Mouse (Mus musculus): ENCODE data around the gene Il12rb2. TPM values are rescaled to one million over a fixed set of nuclear protein-coding genes. Genes with fewer than 3 reads are reported as not detected.

Gene Il12rb2
- total and polyA plus RNA-seq, 3 experiments: 0.11 to 0.19 TPM; not detected in 1

GRCm38 (mm10) chr6:67298742-67299141 lies 77.2 kb downstream of the Il12rb2 start:
- Histone ChIP-seq H3K9me3 (replicated peaks; ENCODE audit: insufficient read depth, low read length) (no peaks in the 10 kb centered on the region), H3K36me3 (ENCODE audit: control insufficient read depth in 1 of 2, insufficient read depth in 2 of 2, low read length in 2 of 2) (no peaks in the 10 kb centered on the region; a peak in 1 of 4 replicates), H3K4me3 (ENCODE audit: control insufficient read depth in 1 of 2, insufficient read depth in 1 of 2, low read depth in 2 of 2, low read length in 2 of 2) (no peak overlapping the region), H3K4me1 (ENCODE audit: control insufficient read depth in 1 of 2, insufficient read depth in 2 of 2, low read length in 2 of 2) (no peaks in the 10 kb centered on the region), H3K27ac (ENCODE audit: control insufficient read depth, low read depth, low read length) (no peak overlapping the region), H3K27me3 (ENCODE audit: control insufficient read depth in 1 of 2, insufficient read depth in 2 of 2, low read length in 2 of 2) (no peaks in the 10 kb centered on the region), H3K79me2 (ENCODE audit: control insufficient read depth, insufficient read depth, low read length, poor library complexity) (no peaks in the 10 kb centered on the region), H3K9ac (ENCODE audit: control insufficient read depth, low read depth, low read length, poor library complexity, severe bottlenecking) (no peak overlapping the region)
- TF ChIP-seq USF2 (IDR thresholded peaks at IDR 0.05; ENCODE audit: borderline replicate concordance in 1 of 2, insufficient read depth in 1 of 2, low read depth in 1 of 2, low read length in 2 of 2) (no peak), ZMIZ1 (IDR thresholded peaks at IDR 0.05; ENCODE audit: low read depth, low read length) (peak; percentile 32; the same call in 1 of the 2 replicates)
- no peak for DNase-seq (ENCODE audit: low read depth, low spot score)

GRCm38 (mm10) chr6:67296126-67296525 lies 79.9 kb downstream of the Il12rb2 start:
- TF ChIP-seq RAD21 (IDR thresholded peaks at IDR 0.05; ENCODE audit: low read depth, low read length) (peak; percentile 50), CTCF (IDR thresholded peaks at IDR 0.05 in 2 of 3, conservative IDR thresholded peaks at IDR 0.05 in 1 of 3; ENCODE audit: control insufficient read depth in 1 of 3, insufficient read depth in 1 of 3, low read depth in 2 of 3, low read length in 3 of 3, poor library complexity in 1 of 3, severe bottlenecking in 1 of 3) (peak in 1 of 3 experiments; percentile 46; a peak in 2 of 6 replicates), SMC3 (IDR thresholded peaks at IDR 0.05; ENCODE audit: low read depth, low read length) (peak; percentile 36), HCFC1 (IDR thresholded peaks at IDR 0.05; ENCODE audit: low read depth, low read length) (no peak), NELFE (IDR thresholded peaks at IDR 0.05; ENCODE audit: low read depth, low read length) (no peak), POLR2A (IDR thresholded peaks at IDR 0.05; ENCODE audit: control insufficient read depth in 1 of 2, insufficient read depth in 1 of 2, low read depth in 1 of 2, low read length in 2 of 2, poor library complexity in 1 of 2) (0 out of 4 replicates have a peak, but pooled peaks of 1 of the 2 experiments have one; percentile 17), ETS1 (IDR thresholded peaks at IDR 0.05; ENCODE audit: low read depth, low read length) (no peak)
- H3K36me3 ChIP-seq (ENCODE audit: control insufficient read depth in 1 of 2, insufficient read depth in 2 of 2, low read length in 2 of 2): peaks cover 0 to 2% of the 10 kb centered on the region in 2 experiments; a peak in 3 of 4 replicates
- H3K4me1 ChIP-seq (ENCODE audit: control insufficient read depth in 1 of 2, insufficient read depth in 2 of 2, low read length in 2 of 2): 0 out of 4 replicates have a peak, but pooled peaks cover 0 to 2% of the 10 kb centered on the region in 2 experiments
- H3K9me3 ChIP-seq (replicated peaks; ENCODE audit: insufficient read depth, low read length): no peaks in the 10 kb centered on the region
- no peaks in the 10 kb centered on the region for H3K27me3 ChIP-seq (ENCODE audit: control insufficient read depth in 1 of 2, insufficient read depth in 2 of 2, low read length in 2 of 2)
- H3K79me2 ChIP-seq (ENCODE audit: control insufficient read depth, insufficient read depth, low read length, poor library complexity): no peaks in the 10 kb centered on the region
- no peak overlapping the region for H3K4me3 ChIP-seq (ENCODE audit: control insufficient read depth in 1 of 2, insufficient read depth in 1 of 2, low read depth in 2 of 2, low read length in 2 of 2)
- no peak overlapping the region for H3K27ac ChIP-seq (ENCODE audit: control insufficient read depth, low read depth, low read length)
- no peak for DNase-seq (ENCODE audit: low read depth, low spot score)
- no peak overlapping the region for H3K9ac ChIP-seq (ENCODE audit: control insufficient read depth, low read depth, low read length, poor library complexity, severe bottlenecking)

- Histone ChIP-seq H3K9me3 (replicated peaks; ENCODE audit: insufficient read depth, low read length) (no peaks in the 10 kb centered on the region), H3K4me1 (ENCODE audit: control insufficient read depth in 1 of 2, insufficient read depth in 2 of 2, low read length in 2 of 2) (peaks cover 0 to 2% of the 10 kb centered on the region in 2 experiments; a peak in 1 of 4 replicates), H3K79me2 (ENCODE audit: control insufficient read depth, insufficient read depth, low read length, poor library complexity) (no peaks in the 10 kb centered on the region), H3K36me3 (ENCODE audit: control insufficient read depth in 1 of 2, insufficient read depth in 2 of 2, low read length in 2 of 2) (peaks cover 17 to 35% of the 10 kb centered on the region in 2 experiments), H3K4me3 (ENCODE audit: control insufficient read depth in 1 of 2, insufficient read depth in 1 of 2, low read depth in 2 of 2, low read length in 2 of 2) (no peak overlapping the region), H3K27me3 (ENCODE audit: control insufficient read depth in 1 of 2, insufficient read depth in 2 of 2, low read length in 2 of 2) (no peaks in the 10 kb centered on the region), H3K27ac (ENCODE audit: control insufficient read depth, low read depth, low read length) (no peak overlapping the region), H3K9ac (ENCODE audit: control insufficient read depth, low read depth, low read length, poor library complexity, severe bottlenecking) (no peak overlapping the region)
- no peak for TF ChIP-seq ZNF384 (IDR thresholded peaks at IDR 0.05; ENCODE audit: low read depth, low read length)
- TF ChIP-seq SMC3 (IDR thresholded peaks at IDR 0.05; ENCODE audit: low read depth, low read length): 0 out of 2 replicates have a peak, but pooled peaks have one; percentile 22
- 0 out of 4 replicates have a peak, but pooled peaks of 1 of the 2 experiments have one; percentile 25 for TF ChIP-seq EP300 (IDR thresholded peaks at IDR 0.05; ENCODE audit: low read depth in 1 of 2, low read length in 2 of 2)
- TF ChIP-seq RAD21 (IDR thresholded peaks at IDR 0.05; ENCODE audit: low read depth, low read length): no peak
- no peak for TF ChIP-seq MAZ (IDR thresholded peaks at IDR 0.05; ENCODE audit: low read depth, low read length)
- peak; percentile 38; the same call in 1 of the 2 replicates for TF ChIP-seq ZMIZ1 (IDR thresholded peaks at IDR 0.05; ENCODE audit: low read depth, low read length)
- TF ChIP-seq POLR2A (IDR thresholded peaks at IDR 0.05; ENCODE audit: control insufficient read depth in 1 of 2, insufficient read depth in 1 of 2, low read depth in 1 of 2, low read length in 2 of 2, poor library complexity in 1 of 2): peak in 1 of 2 experiments; percentile 58; a peak in 2 of 4 replicates
- no peak for TF ChIP-seq NRF1 (IDR thresholded peaks at IDR 0.05; ENCODE audit: insufficient read depth, low read depth, low read length, poor library complexity, severe bottlenecking)
- 0 out of 2 replicates have a peak, but pooled peaks have one; percentile 24 for TF ChIP-seq MYB (IDR thresholded peaks at IDR 0.05; ENCODE audit: low read depth, low read length)
- DNase-seq (ENCODE audit: low read depth, low spot score): no peak
Observed at GRCm38 (mm10) chr6:67292042-67292623, 83.9 kb downstream of the Il12rb2 start.

All from MEL (cell line).